ENCODE assay signal across 8 mouse cellular contexts in genomic region chr14:31435930-31436693, GRCm38 (mm10). TPM values are rescaled to one million over a fixed set of nuclear protein-coding genes. Genes with fewer than 3 reads are reported as not detected.
DNase-seq lines count a peak whose midpoint lies in the region; ATAC-seq and TF ChIP-seq lines count a peak whose summit lies in the region.

Gene Sh3bp5, minus strand, starts transcription at chr14:31436078.

- H3K4me2 ChIP-seq in forebrain, embryonic 11.5 days (ENCODE audit: low read depth, low read length, severe bottlenecking), result peak within 1 kb of the TSS; percentile 96
- H3K4me2 ChIP-seq in heart, embryonic 15.5 days, result peak within 1 kb of the TSS; percentile 96
- H3K4me2 ChIP-seq in liver, embryonic 12.5 days, result peak within 1 kb of the TSS; percentile 93

- H3K9ac ChIP-seq in forebrain, embryonic 11.5 days (ENCODE audit: low read length), result peak within 1 kb of the TSS; percentile 76
- H3K9ac ChIP-seq in heart, embryonic 15.5 days, result peak within 1 kb of the TSS; percentile 79
- H3K9ac ChIP-seq in liver, embryonic 12.5 days, result peak within 1 kb of the TSS; percentile 71

- no peak within 1 kb of the TSS for H3K27ac ChIP-seq in forebrain, embryonic 11.5 days (ENCODE audit: low read depth, low read length)
- peak within 1 kb of the TSS; percentile 71 for H3K27ac ChIP-seq in heart, embryonic 15.5 days
- H3K27ac ChIP-seq in liver, embryonic 12.5 days, result peak within 1 kb of the TSS; percentile 59

- no peaks in the 10 kb centered on the region for H3K9me3 ChIP-seq in E14TG2a.4 (ENCODE audit: low read length)
- no peaks in the 10 kb centered on the region for H3K9me3 ChIP-seq in forebrain, embryonic 11.5 days (ENCODE audit: control insufficient read depth, low read length)
- H3K9me3 ChIP-seq in heart, embryonic 15.5 days (replicated peaks), result no peaks in the 10 kb centered on the region
- no peaks in the 10 kb centered on the region for H3K9me3 ChIP-seq in liver, embryonic 12.5 days (replicated peaks)

- H3K36me3 ChIP-seq in E14TG2a.4 (ENCODE audit: insufficient read depth, low read length), result no peaks in the 10 kb centered on the region
- H3K36me3 ChIP-seq in forebrain, embryonic 11.5 days (ENCODE audit: control insufficient read depth, insufficient read depth, low read length), result no peaks in the 10 kb centered on the region
- H3K36me3 ChIP-seq in heart, embryonic 15.5 days, result no peaks in the 10 kb centered on the region
- no peaks in the 10 kb centered on the region for H3K36me3 ChIP-seq in liver, embryonic 12.5 days
- peaks cover 8% of the 10 kb centered on the region for H3K36me3 ChIP-seq in splenic B cell, adult 2 months (ENCODE audit: control insufficient read depth, insufficient read depth, low read length, poor library complexity, severe bottlenecking)

- 9% methylated on average over 49 of the region's 49 CpGs for WGBS in forebrain, embryonic 11.5 days
- 8% methylated on average over 49 of the region's 49 CpGs for WGBS in heart, embryonic 15.5 days
- WGBS in liver, embryonic 12.5 days (ENCODE audit: insufficient replicate concordance), result 7% methylated on average over 49 of the region's 49 CpGs

- H3K27me3 ChIP-seq in E14TG2a.4 (ENCODE audit: insufficient read depth, low read length), result peaks cover 59% of the 10 kb centered on the region
- H3K27me3 ChIP-seq in forebrain, embryonic 11.5 days (ENCODE audit: control insufficient read depth, insufficient read depth, low read length), result no peaks in the 10 kb centered on the region
- peaks cover 3% of the 10 kb centered on the region; the same call in 1 of the 2 replicates for H3K27me3 ChIP-seq in heart, embryonic 15.5 days
- H3K27me3 ChIP-seq in liver, embryonic 12.5 days (replicated peaks), result peaks cover 47% of the 10 kb centered on the region
- H3K27me3 ChIP-seq in splenic B cell, adult 2 months (ENCODE audit: control insufficient read depth, insufficient read depth, low read length, poor library complexity, severe bottlenecking), result no peaks in the 10 kb centered on the region

- peak; percentile 69 for DNase-seq in c-Kit-positive CD71-positive TER-119-negative erythroid progenitor cells, embryonic 14.5 days (ENCODE audit: low read depth)
- DNase-seq in forebrain, embryonic 11.5 days (ENCODE audit: low spot score), result peak; percentile 97
- DNase-seq in kidney, postnatal 14 days, result peak; percentile 97
- DNase-seq in naive thymus-derived CD4-positive, alpha-beta T cell, adult 2 months (ENCODE audit: low read depth), result peak; percentile 97
- peak; percentile 98 for DNase-seq in splenic B cell, adult 2 months (ENCODE audit: low read depth, low spot score)

- TF ChIP-seq CTCF in E14TG2a.4 (conservative IDR thresholded peaks at IDR 0.05; ENCODE audit: low read length), result peak; percentile 69

- ATAC-seq in forebrain, embryonic 11.5 days (replicated peaks; ENCODE audit: low FRiP score), result peak; percentile 97
- ATAC-seq in heart, embryonic 15.5 days (replicated peaks; ENCODE audit: insufficient number of reproducible peaks, insufficient read depth, low FRiP score, low read depth), result peak; percentile 91
- peak; percentile 82 for ATAC-seq in liver, embryonic 12.5 days

- peak within 1 kb of the TSS; percentile 88 for H3K4me3 ChIP-seq in E14TG2a.4 (replicated peaks; ENCODE audit: low read length)
- H3K4me3 ChIP-seq in forebrain, embryonic 11.5 days (ENCODE audit: low read depth, low read length), result peak within 1 kb of the TSS; percentile 75
- H3K4me3 ChIP-seq in heart, embryonic 15.5 days, result peak within 1 kb of the TSS; percentile 82
- H3K4me3 ChIP-seq in liver, embryonic 12.5 days, result peak within 1 kb of the TSS; percentile 68

- peaks cover 14% of the 10 kb centered on the region for H3K4me1 ChIP-seq in E14TG2a.4 (replicated peaks; ENCODE audit: low read depth, low read length)
- peaks cover 4% of the 10 kb centered on the region; the same call in 1 of the 2 replicates for H3K4me1 ChIP-seq in forebrain, embryonic 11.5 days (replicated peaks; ENCODE audit: control insufficient read depth, insufficient read depth, low read length)
- peaks cover 35% of the 10 kb centered on the region for H3K4me1 ChIP-seq in heart, embryonic 15.5 days (replicated peaks)
- peaks cover 47% of the 10 kb centered on the region for H3K4me1 ChIP-seq in liver, embryonic 12.5 days

RNA-seq across cellular contexts. Expression of gene Sh3bp5, which starts in this region (rescaled TPM):
- polyA plus RNA-seq in forebrain, embryonic 11.5 days (2014; fragmentation: Nextera tagmentation; extraction: Ambion mirVana), result 15.8 and 17.4 TPM in 2 replicates
- 21.4 and 28.4 TPM in 2 replicates for polyA plus RNA-seq in heart, embryonic 15.5 days (2015; fragmentation: Nextera tagmentation; extraction: Ambion mirVana)
- polyA plus RNA-seq in liver, embryonic 12.5 days (2016; fragmentation: Nextera tagmentation; extraction: Ambion mirVana), result 13.8 and 15.1 TPM in 2 replicates
